Mouse (Mus musculus) CH12.LX (cell line): ENCODE measurements around the gene Tmc3. TPM values are rescaled to one million over a fixed set of nuclear protein-coding genes. Genes with fewer than 3 reads are reported as not detected.

ENCODE experiments used
- DNase-seq: peaks from one replicate; pipeline ENCODE4 v3.0.0-alpha.2; 2013; ENCODE audit errors: extremely low read depth
- H3K27ac ChIP-seq: 2 replicates; pipeline ENCODE4 v1.5.1; 2012; ENCODE audit warnings: low read depth, mild to moderate bottlenecking, control low read depth, moderate library complexity; ENCODE audit not compliant: insufficient read depth
- H3K27me3 ChIP-seq: replicated peaks from 2 replicates; pipeline ENCODE3; 2012; ENCODE audit warnings: inconsistent platforms
- H3K36me3 ChIP-seq, 2 experiments: replicated peaks in 1 of 2; 2 replicates each; pipeline versions ENCODE3 to v1.6.1; 2012; ENCODE audit warnings: inconsistent platforms in 1 of 2, low read length in 1 of 2, mild to moderate bottlenecking in 1 of 2, mixed read lengths in 1 of 2, moderate library complexity in 1 of 2; ENCODE audit not compliant: control insufficient read depth in 1 of 2, insufficient read depth in 1 of 2
- H3K4me1 ChIP-seq, 2 experiments: 2 replicates each; pipeline ENCODE4 v1.6.1; 2012; ENCODE audit warnings: inconsistent platforms in 1 of 2, moderate library complexity in 1 of 2; ENCODE audit not compliant: insufficient read depth in 2 of 2, control insufficient read depth in 1 of 2
- H3K4me2 ChIP-seq: 2 replicates; pipeline ENCODE4 v1.6.1; 2012; ENCODE audit warnings: low read depth, mild to moderate bottlenecking, control low read depth; ENCODE audit not compliant: poor library complexity, insufficient read depth, severe bottlenecking
- H3K4me3 ChIP-seq, 3 experiments: fragments of 150-350 bp in 1 of 3; sonication (generic) in 1 of 3; replicated peaks in 1 of 3; 2 replicates each; pipeline versions ENCODE3 to v1.5.1; 2011 to 2012; ENCODE audit warnings: low read depth in 2 of 3, low read length in 2 of 3, mild to moderate bottlenecking in 2 of 3, moderate library complexity in 2 of 3, control low read depth in 1 of 3, improper control_type of control experiment in 1 of 3, inconsistent platforms in 1 of 3, mixed read lengths in 1 of 3; ENCODE audit not compliant: poor library complexity in 1 of 3
- H3K79me2 ChIP-seq: replicated peaks from 2 replicates; pipeline ENCODE4 v1.6.1; 2012; ENCODE audit warnings: mild to moderate bottlenecking, moderate library complexity; ENCODE audit not compliant: control insufficient read depth, poor library complexity, insufficient read depth, severe bottlenecking; ENCODE audit errors: extremely low read depth
- H3K9ac ChIP-seq: 2 replicates; pipeline ENCODE4 v1.6.1; 2012; ENCODE audit warnings: low read depth, mild to moderate bottlenecking, control low read depth, moderate library complexity; ENCODE audit not compliant: insufficient read depth
- H3K9me3 ChIP-seq: replicated peaks from 2 replicates; pipeline ENCODE3; 2012; ENCODE audit warnings: low read length, inconsistent platforms, mixed read lengths
- BHLHE40 ChIP-seq: IDR thresholded peaks from 2 replicates; pipeline ENCODE4 v1.6.1; 2011; ENCODE audit warnings: mild to moderate bottlenecking, low read depth, low read length, improper control_type of control experiment
- CHD1 ChIP-seq: IDR thresholded peaks from 2 replicates; pipeline ENCODE4 v1.6.1; 2012; ENCODE audit warnings: low read depth, low read length, improper control_type of control experiment, inconsistent platforms
- CHD2 ChIP-seq: IDR thresholded peaks from 2 replicates; pipeline ENCODE4 v1.6.1; 2011; ENCODE audit warnings: low read length, improper control_type of control experiment
- CTCF ChIP-seq, 2 experiments: IDR thresholded peaks in 1 of 2; conservative IDR thresholded peaks in 1 of 2; 2 replicates each; pipeline ENCODE4 v1.5.1; 2011 to 2012; ENCODE audit warnings: low read depth in 2 of 2, low read length in 2 of 2, improper control_type of control experiment in 1 of 2, inconsistent platforms in 1 of 2, mild to moderate bottlenecking in 1 of 2, moderate library complexity in 1 of 2
- E2F4 ChIP-seq: IDR thresholded peaks from 2 replicates; pipeline ENCODE4 v1.6.1; 2011; ENCODE audit warnings: low read depth, low read length, improper control_type of control experiment; ENCODE audit not compliant: insufficient replicate concordance
- ELF1 ChIP-seq: IDR thresholded peaks from 2 replicates; pipeline ENCODE4 v1.6.1; 2014; ENCODE audit warnings: low read depth, mild to moderate bottlenecking, inconsistent platforms, low read length, improper control_type of control experiment
- EP300 ChIP-seq: IDR thresholded peaks from 2 replicates; pipeline ENCODE4 v1.6.1; 2011; ENCODE audit warnings: low read length, improper control_type of control experiment
- GABPA ChIP-seq: IDR thresholded peaks from 2 replicates; pipeline ENCODE4 v1.6.1; 2012; ENCODE audit warnings: low read depth, low read length, improper control_type of control experiment, inconsistent platforms; ENCODE audit not compliant: insufficient replicate concordance
- HCFC1 ChIP-seq: IDR thresholded peaks from 2 replicates; pipeline ENCODE4 v1.6.1; 2012; ENCODE audit warnings: low read depth, mild to moderate bottlenecking, inconsistent platforms, low read length, improper control_type of control experiment
- IRF4 ChIP-seq: IDR thresholded peaks from 2 replicates; pipeline ENCODE4 v1.6.1; 2014; ENCODE audit warnings: low read depth, mild to moderate bottlenecking, inconsistent platforms, low read length, improper control_type of control experiment
- JUN ChIP-seq: IDR thresholded peaks from 2 replicates; pipeline ENCODE4 v1.6.1; 2011; ENCODE audit warnings: low read depth, mild to moderate bottlenecking, low read length, improper control_type of control experiment, moderate library complexity; ENCODE audit not compliant: insufficient read depth
- JUND ChIP-seq: conservative IDR thresholded peaks from 2 replicates; pipeline ENCODE4 v1.6.1; 2011; ENCODE audit warnings: low read depth, low read length, improper control_type of control experiment
- KAT2A ChIP-seq: IDR thresholded peaks from 2 replicates; pipeline ENCODE4 v1.6.1; 2012; ENCODE audit warnings: low read length, improper control_type of control experiment, inconsistent platforms; ENCODE audit not compliant: insufficient replicate concordance
- MAFK ChIP-seq: IDR thresholded peaks from 2 replicates; pipeline ENCODE4 v1.6.1; 2011; ENCODE audit warnings: low read length, improper control_type of control experiment; ENCODE audit not compliant: insufficient replicate concordance
- MAX ChIP-seq: IDR thresholded peaks from 2 replicates; pipeline ENCODE4 v1.6.1; 2011; ENCODE audit warnings: low read length, improper control_type of control experiment
- MEF2A ChIP-seq: IDR thresholded peaks from 2 replicates; pipeline ENCODE4 v1.6.1; 2014; ENCODE audit warnings: low read depth, mild to moderate bottlenecking, inconsistent platforms, low read length, improper control_type of control experiment, borderline replicate concordance
- MXI1 ChIP-seq: IDR thresholded peaks from 2 replicates; pipeline ENCODE4 v1.6.1; 2011; ENCODE audit warnings: mild to moderate bottlenecking, low read depth, low read length, improper control_type of control experiment
- NELFE ChIP-seq: IDR thresholded peaks from 2 replicates; pipeline ENCODE4 v1.6.1; 2011; ENCODE audit warnings: low read depth, low read length, improper control_type of control experiment
- NRF1 ChIP-seq: IDR thresholded peaks from 2 replicates; pipeline ENCODE4 v1.6.1; 2014; ENCODE audit warnings: low read depth, mild to moderate bottlenecking, inconsistent platforms, low read length, improper control_type of control experiment, moderate library complexity
- PAX5 ChIP-seq: IDR thresholded peaks from 2 replicates; pipeline ENCODE4 v1.6.1; 2012; ENCODE audit warnings: low read length, inconsistent platforms, mixed read lengths
- POLR2A ChIP-seq: IDR thresholded peaks from 2 replicates; pipeline ENCODE4 v1.6.1; 2011; ENCODE audit warnings: low read depth, mild to moderate bottlenecking, improper control_type of control experiment, low read length
- POLR2AphosphoS2 ChIP-seq: IDR thresholded peaks from 2 replicates; pipeline ENCODE4 v1.6.1; 2011; ENCODE audit warnings: low read depth, low read length, improper control_type of control experiment
- RAD21 ChIP-seq: IDR thresholded peaks from 2 replicates; pipeline ENCODE4 v1.6.1; 2011; ENCODE audit warnings: low read depth, mild to moderate bottlenecking, low read length, improper control_type of control experiment, moderate library complexity
- RCOR1 ChIP-seq: conservative IDR thresholded peaks from 2 replicates; pipeline ENCODE4 v1.6.1; 2012; ENCODE audit warnings: low read depth, mild to moderate bottlenecking, inconsistent platforms, low read length, improper control_type of control experiment
- SIN3A ChIP-seq: IDR thresholded peaks from 2 replicates; pipeline ENCODE4 v1.6.1; 2012; ENCODE audit warnings: low read length, improper control_type of control experiment, inconsistent platforms
- SMC3 ChIP-seq: IDR thresholded peaks from 2 replicates; pipeline ENCODE4 v1.6.1; 2011; ENCODE audit warnings: low read depth, low read length, improper control_type of control experiment
- TBP ChIP-seq: conservative IDR thresholded peaks from 2 replicates; pipeline ENCODE4 v1.6.1; 2011; ENCODE audit warnings: low read depth, low read length, improper control_type of control experiment
- TCF12 ChIP-seq: IDR thresholded peaks from 2 replicates; pipeline ENCODE4 v1.6.1; 2014; ENCODE audit warnings: low read depth, mild to moderate bottlenecking, inconsistent platforms, low read length, improper control_type of control experiment
- ZC3H11A ChIP-seq: IDR thresholded peaks from 2 replicates; pipeline ENCODE4 v1.6.1; 2012; ENCODE audit warnings: low read depth, mild to moderate bottlenecking, inconsistent platforms, low read length, improper control_type of control experiment
- ZKSCAN1 ChIP-seq: IDR thresholded peaks from 2 replicates; pipeline ENCODE4 v1.6.1; 2012; ENCODE audit warnings: low read depth, inconsistent platforms, low read length, improper control_type of control experiment, borderline replicate concordance
- ZMIZ1 ChIP-seq: IDR thresholded peaks from 2 replicates; pipeline ENCODE4 v1.6.1; 2012; ENCODE audit warnings: low read depth, mild to moderate bottlenecking, inconsistent platforms, low read length, improper control_type of control experiment
- ZNF384 ChIP-seq: IDR thresholded peaks from 2 replicates; pipeline ENCODE4 v1.6.1; 2012; ENCODE audit warnings: low read depth, low read length, improper control_type of control experiment, inconsistent platforms
- dilution Hi-C: fragments of 300-500 bp; cut with MboI; formaldehyde crosslinking; loops from 2 replicates; pipeline ENCODE4 v1.14.3; 2020; ENCODE audit warnings: low sequenced_read_pairs; ENCODE audit not compliant: extremely low pct_unique_long_range_greater_than_20kb, extremely low pct_ligation_motif_present
- in situ Hi-C: fragments of 300-500 bp; cut with MboI; formaldehyde crosslinking; loops from 3 replicates; pipeline ENCODE4 v1.14.3; 2019; ENCODE audit warnings: low sequenced_read_pairs, low pct_ligation_motif_present, low pct_unique_long_range_greater_than_20kb, mixed read lengths
- polyA plus RNA-seq: library from polyadenylated mRNA; unstranded; fragments of >175 nt; gene quantifications from 2 replicates; pipeline ENCODE4 v1.2.1, GENCODE M21; 2012; ENCODE audit warnings: low read depth; ENCODE audit not compliant: insufficient read length
- total RNA-seq, 2 experiments: library from RNA; depleted of rRNA; stranded (reverse); fragments of 300-350 nt in 1 of 2; fragments of >200 nt in 1 of 2; gene quantifications; 2 replicates each; pipeline ENCODE4 v1.2.3; 2012 to 2014

Gene Tmc3
- total and polyA plus RNA-seq, 3 experiments, result 1.2 to 3.0 (median 2.2) TPM

GRCm38 (mm10) chr7:83648807-83649206 is 64.1 kb downstream of the Tmc3 start:
- no peaks in the 10 kb centered on the region for H3K27me3 ChIP-seq
- H3K9me3 ChIP-seq, result no peaks in the 10 kb centered on the region
- dilution Hi-C loops, result no loop called here
- peak overlapping the region; percentile 95 for H3K4me2 ChIP-seq
- peak overlapping the region; percentile 62 for H3K9ac ChIP-seq
- peaks cover 76 to 86% of the 10 kb centered on the region in 2 experiments for H3K36me3 ChIP-seq
- H3K4me1 ChIP-seq, result peaks cover 36 to 77% of the 10 kb centered on the region in 2 experiments
- H3K27ac ChIP-seq, result peak overlapping the region; percentile 69
- H3K4me3 ChIP-seq, result peak overlapping the region in 2 of 3 experiments; percentile 2 to 65
- no peak for DNase-seq
- in situ Hi-C loops, result no loop called here
- TF ChIP-seq POLR2A (peak; percentile 38), KAT2A (no peak)
- peaks cover 68% of the 10 kb centered on the region for H3K79me2 ChIP-seq

- Histone ChIP-seq H3K27me3 (no peaks in the 10 kb centered on the region), H3K4me3 (peak overlapping the region; percentile 65 to 97 (median 90)), H3K4me1 (peaks cover 31 to 62% of the 10 kb centered on the region in 2 experiments), H3K27ac (peak overlapping the region; percentile 98), H3K9ac (peak overlapping the region; percentile 89), H3K79me2 (peaks cover 77% of the 10 kb centered on the region), H3K9me3 (no peaks in the 10 kb centered on the region), H3K36me3 (peaks cover 58 to 68% of the 10 kb centered on the region in 2 experiments), H3K4me2 (peak overlapping the region; percentile 95)
- DNase-seq, result no peak
- dilution Hi-C loops, result no loop called here
- in situ Hi-C loops, result loop anchor here (25.0 kb wide), 1 partner anchor 237 kb away; the partner anchor contains the start of genes Mesd and Tlnrd1
- TF ChIP-seq MXI1, result peak; percentile 77; the same call in 1 of the 2 replicates
- no peak for TF ChIP-seq RAD21
- 0 out of 2 replicates have a peak, but pooled peaks have one; percentile 9 for TF ChIP-seq JUN
- TF ChIP-seq KAT2A, result no peak
- 0 out of 2 replicates have a peak, but pooled peaks have one; percentile 47 for TF ChIP-seq ZMIZ1
- TF ChIP-seq ZNF384, result no peak
- no peak for TF ChIP-seq ZC3H11A
- peak; percentile 96 for TF ChIP-seq SIN3A
- TF ChIP-seq E2F4, result no peak
- peak; percentile 38; the same call in 1 of the 2 replicates for TF ChIP-seq HCFC1
- TF ChIP-seq POLR2AphosphoS2, result peak; percentile 81
- TF ChIP-seq PAX5, result no peak
- 0 out of 2 replicates have a peak, but pooled peaks have one; percentile 46 for TF ChIP-seq JUND
- no peak for TF ChIP-seq ZKSCAN1
- no peak for TF ChIP-seq CHD1
- no peak for TF ChIP-seq SMC3
- peak; percentile 64; the same call in 1 of the 2 replicates for TF ChIP-seq MAX
- TF ChIP-seq TBP, result no peak
- TF ChIP-seq MEF2A, result peak; percentile 62; the same call in 1 of the 2 replicates
- TF ChIP-seq NELFE, result peak; percentile 38; the same call in 1 of the 2 replicates
- TF ChIP-seq POLR2A, result peak; percentile 39; the same call in 1 of the 2 replicates
- no peak for TF ChIP-seq GABPA
- peak; percentile 61; the same call in 1 of the 2 replicates for TF ChIP-seq ELF1
- TF ChIP-seq EP300, result peak; percentile 97
- peak; percentile 88 for TF ChIP-seq TCF12
- peak; percentile 96 for TF ChIP-seq IRF4
- no peak for TF ChIP-seq CTCF (conservative IDR thresholded peaks at IDR 0.05 in 1 of 2, IDR thresholded peaks at IDR 0.05 in 1 of 2; ENCODE audit: low read depth in 2 of 2, low read length in 2 of 2)
- TF ChIP-seq NRF1, result no peak
- peak; percentile 61 for TF ChIP-seq CHD2
- TF ChIP-seq RCOR1, result peak; percentile 77
- no peak for TF ChIP-seq MAFK
- TF ChIP-seq BHLHE40, result peak; percentile 61; the same call in 1 of the 2 replicates
These were observed 65.9 kb downstream of the Tmc3 start for GRCm38 (mm10) chr7:83650638-83651037.
